Mouse (Mus musculus): ENCODE measurements at regions not wholly inside any gene's neighbourhood (a gene's known extent, or its start where the extent isn't known, plus 50 kb on each side); places are given as distances from the start of the nearest gene placed in this dataset.
"Not testable (repeated sequence)": the region's sequence is repeated elsewhere in the genome, so short reads cannot be mapped to it uniquely, and the experiment has no call there.

DNA sequence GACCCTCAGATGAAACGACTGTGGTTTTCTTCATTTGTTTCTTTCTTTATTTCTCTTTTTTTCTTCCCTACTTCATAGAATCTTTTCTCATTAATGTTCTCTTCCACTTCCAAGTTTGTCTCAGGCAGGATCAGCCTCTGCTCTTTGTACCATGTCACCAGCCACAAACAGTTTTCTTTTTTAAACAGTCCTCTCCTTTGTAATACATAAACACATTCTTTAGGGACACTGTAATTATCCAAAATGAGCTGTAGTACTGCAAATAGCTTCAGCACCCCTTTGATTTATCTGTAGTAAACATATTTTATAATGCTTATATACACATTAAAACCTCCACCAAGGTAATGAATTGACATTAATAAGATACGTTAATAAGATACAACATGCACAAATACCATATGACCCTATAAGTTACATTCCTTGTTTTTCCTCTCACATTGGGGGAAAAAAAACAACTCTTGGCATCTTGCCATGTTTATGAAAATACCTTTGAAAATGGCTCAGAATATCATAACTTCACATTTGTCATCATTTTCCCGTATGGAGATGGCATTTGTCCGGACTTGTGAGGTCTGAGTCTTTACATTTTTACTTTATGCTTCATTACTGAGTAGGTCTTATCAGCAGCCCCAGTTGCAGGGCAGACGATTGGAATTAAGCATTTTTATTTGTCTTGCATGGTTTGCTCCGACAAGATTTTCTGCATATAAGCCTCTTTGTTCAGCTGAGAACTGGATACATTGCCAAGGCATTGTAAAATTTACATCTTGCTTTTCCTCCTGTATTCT, 1070.5 kb downstream of the Diaph3 start:
- no peak overlapping the region for H3K27ac ChIP-seq (replicated peaks)
- H3K4me1 ChIP-seq: no peaks in the 10 kb centered on the region; the same call in 1 of the 2 replicates
- H3K4me3 ChIP-seq: no peak overlapping the region
- DNase-seq (ENCODE audit: low spot score): no peak
- WGBS: 88% methylated on average over 6 of the region's 6 CpGs
- no peaks in the 10 kb centered on the region for H3K9me3 ChIP-seq (replicated peaks)
- H3K27me3 ChIP-seq (ENCODE audit: low read depth, poor library complexity, severe bottlenecking): no peaks in the 10 kb centered on the region
- no peaks in the 10 kb centered on the region for H3K36me3 ChIP-seq

DNA sequence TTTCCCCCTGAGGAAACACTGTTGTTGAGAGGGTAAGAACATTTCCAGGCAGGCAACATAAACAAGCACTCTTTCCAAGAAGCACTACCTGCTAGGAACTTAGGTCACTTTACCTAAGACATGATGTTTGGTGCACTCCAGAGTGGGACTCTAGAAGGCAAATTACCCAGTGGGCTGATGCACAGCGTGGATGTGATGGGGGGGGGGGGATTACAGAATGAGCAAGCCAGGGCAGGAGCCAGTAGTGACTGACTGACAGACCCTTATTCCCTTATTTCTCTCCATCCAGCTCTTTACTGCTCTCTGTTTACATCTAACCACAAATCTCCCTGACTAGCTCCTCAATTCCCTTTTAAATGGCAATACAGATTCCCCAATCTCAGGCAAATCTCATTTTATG, 1071.7 kb downstream of the Diaph3 start:
- Histone ChIP-seq H3K9me3 (replicated peaks) (no peaks in the 10 kb centered on the region), H3K4me3 (no peak overlapping the region), H3K27ac (replicated peaks) (no peak overlapping the region), H3K4me1 (no peaks in the 10 kb centered on the region; the same call in 1 of the 2 replicates), H3K27me3 (ENCODE audit: low read depth, poor library complexity, severe bottlenecking) (no peaks in the 10 kb centered on the region), H3K36me3 (no peaks in the 10 kb centered on the region)
- no peak for DNase-seq (ENCODE audit: low spot score)
- WGBS: 40% methylated on average over 1 of the region's 1 CpGs

GRCm38 (mm10) chr14:86067743-86068142, 1073.3 kb downstream of the Diaph3 start:
- WGBS: 100% methylated on average over 1 of the region's 1 CpGs
- H3K27me3 ChIP-seq (ENCODE audit: low read depth, poor library complexity, severe bottlenecking): no peaks in the 10 kb centered on the region
- peaks cover 8% of the 10 kb centered on the region; the same call in 1 of the 2 replicates for H3K4me1 ChIP-seq
- no peaks in the 10 kb centered on the region for H3K36me3 ChIP-seq
- no peak overlapping the region for H3K4me3 ChIP-seq
- no peak overlapping the region for H3K27ac ChIP-seq (replicated peaks)
- no peak for DNase-seq (ENCODE audit: low spot score)
- H3K9me3 ChIP-seq (replicated peaks): no peaks in the 10 kb centered on the region

DNA sequence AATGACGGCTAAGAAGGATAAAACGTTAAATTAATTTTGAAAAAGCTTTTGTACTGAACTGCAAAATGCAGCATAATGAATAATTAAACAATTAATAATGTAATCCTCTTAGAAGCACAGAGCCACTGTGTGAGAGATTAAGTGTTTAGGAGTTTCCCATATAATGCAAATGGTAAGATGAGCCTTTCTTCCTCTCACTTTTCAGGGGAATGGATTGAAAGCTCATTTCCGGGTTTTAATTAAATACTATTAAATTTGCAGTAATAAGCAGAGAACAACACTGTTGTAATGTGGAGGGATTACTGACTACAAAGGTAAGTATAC, 1077.5 kb downstream of the Diaph3 start:
- Histone ChIP-seq H3K9me3 (replicated peaks) (no peaks in the 10 kb centered on the region), H3K36me3 (no peaks in the 10 kb centered on the region), H3K4me1 (peaks cover 8% of the 10 kb centered on the region; the same call in 1 of the 2 replicates), H3K27ac (replicated peaks) (no peak overlapping the region), H3K4me3 (no peak overlapping the region), H3K27me3 (ENCODE audit: low read depth, poor library complexity, severe bottlenecking) (no peaks in the 10 kb centered on the region)
- WGBS: 61% methylated on average over 3 of the region's 3 CpGs
- DNase-seq (ENCODE audit: low spot score): no peak

DNA sequence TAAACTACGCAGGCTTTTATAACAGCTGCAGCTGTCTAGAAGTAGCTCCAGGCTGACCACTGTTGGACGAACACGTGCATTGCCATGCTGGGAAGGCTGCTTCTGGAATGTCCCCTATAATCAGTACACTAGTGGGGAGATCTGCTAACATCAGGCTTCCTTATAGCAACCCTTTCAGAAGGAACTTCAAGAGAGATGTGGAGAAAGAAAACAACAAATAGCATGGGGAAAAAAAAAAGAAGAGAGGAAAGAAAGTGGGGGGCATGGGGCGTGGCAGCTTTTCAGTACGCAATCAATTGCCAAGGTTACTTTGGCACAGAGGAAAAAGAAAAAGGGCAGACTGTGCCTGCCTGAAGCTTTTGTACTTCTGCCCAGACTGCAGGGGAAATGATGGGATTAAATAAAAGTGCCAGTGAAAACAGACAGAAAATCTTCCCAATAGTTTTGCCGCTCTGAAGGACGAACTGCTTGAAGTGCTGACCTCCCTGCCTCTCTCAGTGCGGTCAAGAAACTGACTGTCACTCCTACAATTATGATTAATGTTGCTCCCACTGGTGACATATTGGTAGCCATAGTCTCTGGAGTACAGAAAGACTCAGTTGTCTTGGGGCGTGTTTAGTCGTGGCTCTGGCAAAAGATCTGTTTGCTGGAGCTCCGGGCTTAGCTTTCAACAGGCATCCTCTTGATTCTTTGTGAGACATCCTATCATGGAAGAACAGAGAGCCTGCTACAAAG, 1078.0 kb downstream of the Diaph3 start:
- no peak for DNase-seq (ENCODE audit: low spot score)
- 70% methylated on average over 11 of the region's 11 CpGs for WGBS

GRCm38 (mm10) chr14:86056991-86057390, 1084.0 kb downstream of the Diaph3 start:
- H3K36me3 ChIP-seq: no peaks in the 10 kb centered on the region
- H3K27me3 ChIP-seq (ENCODE audit: low read depth, poor library complexity, severe bottlenecking): no peaks in the 10 kb centered on the region
- H3K9me3 ChIP-seq (replicated peaks): no peaks in the 10 kb centered on the region
- no peaks in the 10 kb centered on the region for H3K4me1 ChIP-seq
- 92% methylated on average over 4 of the region's 4 CpGs for WGBS
- H3K4me3 ChIP-seq: no peak overlapping the region
- DNase-seq (ENCODE audit: low spot score): no peak
- H3K27ac ChIP-seq (replicated peaks): no peak overlapping the region

More for the DNA sequence above, 1078.0 kb downstream of the Diaph3 start:
- no peak overlapping the region for H3K4me3 ChIP-seq
- H3K27me3 ChIP-seq (ENCODE audit: low read depth, poor library complexity, severe bottlenecking): no peaks in the 10 kb centered on the region
- no peaks in the 10 kb centered on the region for H3K36me3 ChIP-seq
- no peaks in the 10 kb centered on the region for H3K9me3 ChIP-seq (replicated peaks)
- peaks cover 8% of the 10 kb centered on the region; the same call in 1 of the 2 replicates for H3K4me1 ChIP-seq
- H3K27ac ChIP-seq (replicated peaks): no peak overlapping the region

DNA sequence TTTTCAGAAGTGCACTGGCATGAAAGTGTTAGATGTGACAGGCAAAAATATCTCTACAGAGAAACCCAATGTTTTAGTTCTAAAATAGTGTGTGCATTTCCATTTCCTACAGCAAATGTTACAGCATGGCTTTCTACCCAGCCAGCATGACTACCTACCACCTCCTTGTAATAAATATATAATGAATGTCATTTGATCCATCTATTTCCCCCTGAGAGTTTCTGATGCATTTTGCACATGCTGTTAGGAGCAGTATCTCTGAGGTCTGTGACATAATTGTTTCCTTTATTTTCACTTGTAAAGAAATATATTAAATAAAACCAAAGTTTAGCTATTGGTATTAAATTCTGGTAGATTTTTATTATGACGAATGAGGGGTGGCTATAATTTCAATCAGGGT, 1086.4 kb downstream of the Diaph3 start:
- Histone ChIP-seq H3K9me3 (replicated peaks) (no peaks in the 10 kb centered on the region), H3K36me3 (no peaks in the 10 kb centered on the region), H3K4me3 (no peak overlapping the region), H3K27me3 (ENCODE audit: low read depth, poor library complexity, severe bottlenecking) (no peaks in the 10 kb centered on the region), H3K27ac (replicated peaks) (no peak overlapping the region), H3K4me1 (no peaks in the 10 kb centered on the region)
- no peak for DNase-seq (ENCODE audit: low spot score)
- WGBS: 87% methylated on average over 1 of the region's 1 CpGs

DNA sequence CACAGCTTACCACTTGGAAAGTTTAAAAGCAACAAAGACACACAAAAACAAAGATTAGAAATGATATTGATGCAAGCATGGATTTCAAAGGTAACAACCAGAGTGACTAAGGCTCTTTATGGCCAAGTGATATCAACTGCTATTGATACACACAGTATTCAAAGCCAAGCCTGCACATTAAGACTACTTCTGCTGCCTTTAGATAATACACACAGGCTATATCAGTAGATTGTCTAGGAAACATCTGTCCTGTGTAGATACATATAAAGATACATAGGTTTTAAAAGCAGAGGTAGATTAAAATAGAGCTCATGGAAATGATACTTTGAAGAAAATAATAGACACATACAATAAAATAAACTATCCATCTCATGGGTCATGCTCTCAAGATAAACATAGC, 1111.6 kb downstream of the Diaph3 start:
- Histone ChIP-seq H3K27me3 (ENCODE audit: low read depth, poor library complexity, severe bottlenecking) (no peaks in the 10 kb centered on the region), H3K9me3 (replicated peaks) (no peaks in the 10 kb centered on the region), H3K4me1 (no peaks in the 10 kb centered on the region), H3K27ac (replicated peaks) (no peak overlapping the region), H3K4me3 (no peak overlapping the region), H3K36me3 (no peaks in the 10 kb centered on the region)
- DNase-seq (ENCODE audit: low spot score): no peak

DNA sequence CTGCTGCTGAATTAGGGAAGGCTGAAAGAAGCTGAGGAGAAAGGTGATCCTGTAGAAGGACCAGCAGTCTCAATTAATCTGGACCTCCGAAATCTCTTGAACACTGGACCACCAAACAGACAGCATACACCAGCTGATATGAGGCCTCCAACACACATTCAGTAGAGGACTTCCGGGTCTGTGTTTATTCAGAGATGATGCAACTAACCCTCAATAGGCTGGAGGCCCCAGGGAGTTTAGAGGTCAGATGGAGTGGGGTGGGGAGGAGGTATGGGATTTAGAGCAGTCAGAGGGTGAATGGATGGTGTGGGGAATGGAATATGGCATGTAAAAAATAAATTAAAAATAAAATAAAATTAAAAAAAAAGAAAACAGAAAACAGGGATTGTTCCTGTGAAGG, 1123.4 kb downstream of the Diaph3 start:
- H3K27me3 ChIP-seq (ENCODE audit: low read depth, poor library complexity, severe bottlenecking); H3K4me1 ChIP-seq; H3K27ac ChIP-seq (replicated peaks); H3K9me3 ChIP-seq (replicated peaks); DNase-seq (ENCODE audit: low spot score); H3K4me3 ChIP-seq; H3K36me3 ChIP-seq: not testable (repeated sequence)
- 88% methylated on average over 2 of the region's 2 CpGs for WGBS
